Mouse (Mus musculus): ENCODE measurements at regions not wholly inside any gene's neighbourhood (a gene's known extent, or its start where the extent isn't known, plus 50 kb on each side); places are given as distances from the start of the nearest gene placed in this dataset.

- TF ChIP-seq CTCF (IDR thresholded peaks at IDR 0.05; ENCODE audit: low read depth) (no peak), EP300 (optimal IDR thresholded peaks at IDR 0.05) (no peak)
These were observed 239.8 kb upstream of the Pfkp start for GRCm38 (mm10) chr13:6888381-6888780.
